Mouse (Mus musculus): ENCODE results near the gene Mrnip.

Gene Mrnip

DNA sequence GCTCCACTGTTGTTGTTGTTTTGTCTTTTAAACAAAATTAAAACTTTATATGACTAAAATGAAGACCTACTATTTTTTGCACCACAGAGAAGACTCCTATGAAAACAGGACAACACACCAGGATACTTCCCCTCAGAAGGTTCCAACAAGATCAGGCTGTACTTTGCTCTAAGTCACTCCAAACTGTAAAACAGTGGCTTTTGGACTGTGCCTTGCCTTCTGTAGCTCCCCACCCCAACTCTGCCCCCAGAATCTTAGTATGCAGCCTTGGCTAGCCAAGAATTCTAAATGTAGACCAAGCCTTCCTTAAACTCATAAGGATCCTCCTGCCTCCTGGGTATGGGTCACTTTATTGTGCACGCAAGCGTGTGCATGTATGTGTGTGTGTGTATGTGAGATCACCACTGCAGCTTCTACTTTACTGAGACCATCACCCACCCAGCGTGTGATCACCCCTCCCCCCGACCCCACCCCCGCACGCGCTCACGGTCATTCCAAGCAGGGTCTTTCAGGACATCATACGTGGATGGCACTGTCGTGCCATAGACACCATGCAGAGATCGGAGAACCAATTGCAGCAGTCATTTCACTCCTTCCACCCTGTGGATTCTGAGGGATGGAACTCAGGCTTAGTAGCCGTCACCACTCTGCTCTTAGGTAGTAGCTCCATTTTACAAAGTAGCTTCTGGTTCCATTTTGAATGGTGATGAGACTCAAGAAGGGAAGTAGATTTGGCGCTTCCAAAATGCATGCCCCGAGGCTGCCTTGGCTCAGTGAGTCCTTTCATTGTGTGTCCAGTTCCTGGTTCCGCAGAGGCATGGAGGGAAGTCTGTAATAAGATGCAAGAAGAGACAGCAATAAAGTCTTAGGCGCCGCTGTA lies 49.8 kb downstream of the Mrnip start:
- intact Hi-C loops (cut with DNase I) = no loop called here

DNA sequence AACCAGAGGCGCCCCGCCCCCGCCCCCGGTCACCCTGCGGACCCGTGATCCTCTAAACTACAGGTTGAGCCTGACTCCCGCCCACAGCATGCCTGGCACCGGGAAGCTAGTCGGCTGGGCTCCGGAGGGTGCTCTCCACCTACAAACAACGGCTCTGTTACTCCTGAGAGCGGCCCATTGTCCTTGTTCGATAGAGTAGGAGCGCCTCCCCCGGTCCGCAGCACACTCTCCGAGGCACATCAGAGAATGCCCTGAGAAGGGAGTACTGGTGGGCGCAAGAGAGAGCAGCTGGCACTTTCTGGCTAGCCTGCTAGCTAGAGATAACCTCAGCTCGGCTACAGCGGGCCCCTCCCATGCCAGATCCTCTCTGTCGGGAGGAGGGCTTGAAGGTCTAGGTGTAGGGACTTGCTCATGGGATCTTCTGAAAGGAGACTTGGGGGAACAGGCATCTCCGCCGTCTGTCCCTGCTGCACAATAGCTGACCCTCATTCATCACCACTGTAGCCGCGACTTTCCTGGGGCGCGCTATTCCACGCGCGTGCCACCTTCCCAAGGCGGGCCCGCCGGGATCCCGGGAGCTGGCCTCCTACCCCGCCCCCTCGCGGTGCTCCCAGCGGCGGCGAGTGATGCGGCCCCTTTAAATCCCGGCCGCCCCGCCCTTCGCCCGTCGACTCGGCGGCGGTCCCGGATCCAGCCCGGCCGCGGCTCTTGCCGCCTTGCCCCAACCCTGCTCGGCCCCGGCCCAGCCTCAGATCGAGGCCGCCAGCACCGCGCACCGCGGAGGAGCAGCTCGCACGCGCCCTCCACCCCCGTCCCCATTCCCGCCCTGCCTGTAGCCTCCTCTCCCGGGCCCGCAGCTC lies 50.7 kb downstream of the Mrnip start:
- intact Hi-C loops (cut with DNase I) = loop anchor here (5.0 kb wide), 1 partner anchor 93 kb away; the partner anchor contains the start of gene Tbc1d9b

DNA sequence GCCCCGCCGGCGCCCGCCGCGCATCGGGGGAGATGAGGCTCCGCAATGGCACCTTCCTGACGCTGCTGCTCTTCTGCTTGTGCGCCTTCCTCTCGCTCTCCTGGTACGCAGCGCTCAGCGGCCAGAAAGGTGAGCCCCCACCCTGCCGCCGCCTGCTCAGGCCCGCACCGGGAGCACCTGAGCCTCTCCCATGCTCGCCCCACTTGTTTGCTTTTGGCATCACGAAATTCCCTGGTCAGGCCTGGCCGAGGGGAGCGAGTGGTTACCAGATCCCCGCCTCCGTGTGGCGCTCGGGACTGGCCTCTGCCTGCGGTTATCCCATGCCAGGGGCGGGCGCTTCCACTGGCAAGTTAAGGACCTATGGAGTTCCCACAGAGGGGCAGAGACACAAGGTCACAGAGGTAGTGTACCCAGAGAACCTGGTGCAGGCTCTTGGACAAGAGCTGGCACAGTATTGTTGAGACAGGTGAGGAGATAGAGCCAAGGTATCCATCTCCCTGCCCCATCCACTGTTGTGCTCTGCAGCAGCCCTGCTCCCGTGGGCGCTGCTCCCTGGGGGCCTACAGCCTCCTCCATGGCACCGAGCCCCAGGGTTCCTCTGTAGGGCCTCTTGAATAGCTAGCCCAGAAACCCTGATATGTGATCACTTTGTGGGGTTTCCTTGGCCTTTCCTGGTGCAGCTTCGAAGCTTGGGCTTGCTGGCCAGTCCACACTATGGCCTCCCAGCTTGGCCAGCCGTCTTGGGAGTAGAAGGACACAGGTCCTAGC lies 51.6 kb downstream of the Mrnip start:
- intact Hi-C loops (cut with DNase I) = loop anchor here (5.0 kb wide), 1 partner anchor 93 kb away; the partner anchor contains the start of gene Tbc1d9b

DNA sequence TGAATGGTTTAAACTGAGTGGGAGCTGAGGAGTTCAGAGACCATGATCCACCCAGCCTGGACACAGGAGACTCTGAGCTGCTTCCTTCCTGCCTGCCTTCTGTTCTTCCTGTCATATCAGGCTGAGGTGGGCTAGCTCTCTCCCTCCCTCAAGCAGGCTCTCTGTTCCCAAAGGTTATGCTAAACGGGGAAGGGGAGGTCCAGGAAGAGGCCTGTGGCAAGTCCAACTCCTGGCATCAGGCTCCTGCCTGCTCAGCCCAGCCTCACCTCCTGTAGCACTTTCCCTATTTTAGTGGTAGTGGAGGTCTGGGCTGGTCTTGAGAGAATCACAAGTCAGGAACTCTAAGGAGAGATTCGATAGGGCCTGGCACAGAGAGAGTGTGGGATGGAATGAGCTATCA lies 52.2 kb downstream of the Mrnip start:
- intact Hi-C loops (cut with DNase I) = loop anchor here (5.0 kb wide), 1 partner anchor 94 kb away; the partner anchor contains the start of gene Tbc1d9b

DNA sequence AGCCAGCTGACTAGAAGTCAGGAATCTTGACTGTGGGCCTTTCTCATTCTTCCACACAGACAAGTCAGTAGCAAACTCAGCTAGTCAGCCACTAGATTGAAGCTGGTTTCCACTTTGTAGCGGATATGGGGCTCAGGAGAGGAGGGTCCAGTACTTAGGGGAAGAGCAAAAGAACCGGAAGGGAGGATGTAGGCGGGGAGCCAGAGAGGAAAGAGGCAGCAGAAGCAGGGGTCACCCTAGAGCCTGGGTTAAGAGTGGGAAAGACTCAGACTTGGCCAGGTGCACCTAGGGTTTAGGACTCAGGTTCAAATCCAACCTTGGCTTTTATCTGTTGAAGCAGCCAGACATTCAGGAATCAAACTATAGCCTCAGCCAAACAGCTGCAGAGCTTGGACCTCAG lies 53.0 kb downstream of the Mrnip start:
- intact Hi-C loops (cut with DNase I) = loop anchor here (5.0 kb wide), 1 partner anchor 95 kb away; the partner anchor contains the start of gene Tbc1d9b

DNA sequence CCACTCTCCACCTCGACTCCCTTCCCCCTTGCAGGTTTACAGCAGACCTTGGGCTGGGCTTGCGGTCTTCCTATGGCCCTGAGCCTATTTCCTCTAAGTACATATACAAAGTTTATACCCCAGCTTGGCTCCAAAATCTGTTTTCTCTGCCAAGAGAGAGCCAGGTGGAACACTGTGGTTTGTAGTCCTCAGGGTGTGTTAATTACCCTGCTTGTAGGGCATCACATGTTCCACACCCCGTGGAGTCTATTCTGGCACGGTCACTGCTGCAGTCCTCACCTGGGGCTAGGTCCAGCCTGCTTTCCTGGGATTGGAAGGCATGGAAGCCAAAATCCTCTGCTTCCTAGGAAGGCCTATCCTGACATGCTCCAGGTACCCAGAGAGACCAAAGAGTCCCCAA lies 53.5 kb downstream of the Mrnip start:
- intact Hi-C loops (cut with DNase I) = loop anchor here (5.0 kb wide), 1 partner anchor 95 kb away; the partner anchor contains the start of gene Tbc1d9b

DNA sequence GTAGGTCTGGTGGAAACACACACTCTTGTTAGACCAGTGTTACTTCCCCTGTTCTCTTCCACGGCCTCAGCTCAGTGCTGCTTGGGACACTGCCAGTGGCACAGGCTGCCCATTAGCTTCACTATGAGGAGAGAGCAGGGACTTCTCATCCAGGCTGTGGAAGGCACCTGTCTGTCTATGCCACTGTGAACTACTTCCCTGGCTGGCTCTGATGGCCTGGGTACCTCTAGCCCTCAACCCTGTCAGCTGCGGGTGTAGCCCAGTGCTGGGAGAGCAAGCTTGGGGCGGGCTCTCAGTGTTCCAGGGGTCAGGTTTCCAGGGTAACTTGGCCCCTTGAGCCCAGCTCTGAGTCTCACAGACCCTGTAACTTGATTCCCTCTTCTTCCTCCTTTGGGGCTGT lies 54.5 kb downstream of the Mrnip start:
- intact Hi-C loops (cut with DNase I) = loop anchor here (5.0 kb wide), 1 partner anchor 96 kb away; the partner anchor contains the start of gene Tbc1d9b

DNA sequence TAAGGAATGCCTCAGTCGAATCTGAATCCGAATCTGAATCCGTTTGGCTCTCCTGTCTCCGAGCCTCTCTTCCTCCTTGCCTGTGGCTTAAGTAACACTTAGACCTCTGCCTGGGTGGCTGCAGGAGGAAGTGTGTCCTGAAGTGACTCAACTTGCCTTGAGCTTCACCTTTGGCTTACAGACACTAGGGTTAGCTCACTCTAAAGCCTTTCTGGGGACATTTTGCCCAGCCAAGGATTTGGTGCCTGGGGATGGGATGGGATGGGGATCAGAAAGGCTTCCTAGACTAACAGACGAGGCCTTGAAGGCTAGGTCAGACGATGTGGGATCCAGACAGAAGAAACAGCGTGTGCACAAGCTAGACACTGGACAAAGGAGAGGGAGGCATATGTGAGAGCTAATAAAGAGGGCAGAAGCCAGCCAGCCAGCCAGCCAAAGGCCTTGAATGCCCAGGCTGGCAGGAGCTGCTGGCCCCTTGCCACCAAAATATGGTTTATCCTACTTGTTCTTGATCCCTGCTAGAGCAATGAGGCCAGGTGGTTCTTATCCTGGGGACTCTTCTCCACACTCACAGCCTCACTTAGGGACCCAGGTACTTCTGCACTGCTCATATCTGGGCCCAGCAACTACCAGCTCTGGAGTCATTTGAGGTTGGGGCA lies 55.1 kb downstream of the Mrnip start:
- intact Hi-C loops (cut with DNase I) = loop anchor here (5.0 kb wide), 1 partner anchor 97 kb away; the partner anchor contains the start of gene Tbc1d9b

DNA sequence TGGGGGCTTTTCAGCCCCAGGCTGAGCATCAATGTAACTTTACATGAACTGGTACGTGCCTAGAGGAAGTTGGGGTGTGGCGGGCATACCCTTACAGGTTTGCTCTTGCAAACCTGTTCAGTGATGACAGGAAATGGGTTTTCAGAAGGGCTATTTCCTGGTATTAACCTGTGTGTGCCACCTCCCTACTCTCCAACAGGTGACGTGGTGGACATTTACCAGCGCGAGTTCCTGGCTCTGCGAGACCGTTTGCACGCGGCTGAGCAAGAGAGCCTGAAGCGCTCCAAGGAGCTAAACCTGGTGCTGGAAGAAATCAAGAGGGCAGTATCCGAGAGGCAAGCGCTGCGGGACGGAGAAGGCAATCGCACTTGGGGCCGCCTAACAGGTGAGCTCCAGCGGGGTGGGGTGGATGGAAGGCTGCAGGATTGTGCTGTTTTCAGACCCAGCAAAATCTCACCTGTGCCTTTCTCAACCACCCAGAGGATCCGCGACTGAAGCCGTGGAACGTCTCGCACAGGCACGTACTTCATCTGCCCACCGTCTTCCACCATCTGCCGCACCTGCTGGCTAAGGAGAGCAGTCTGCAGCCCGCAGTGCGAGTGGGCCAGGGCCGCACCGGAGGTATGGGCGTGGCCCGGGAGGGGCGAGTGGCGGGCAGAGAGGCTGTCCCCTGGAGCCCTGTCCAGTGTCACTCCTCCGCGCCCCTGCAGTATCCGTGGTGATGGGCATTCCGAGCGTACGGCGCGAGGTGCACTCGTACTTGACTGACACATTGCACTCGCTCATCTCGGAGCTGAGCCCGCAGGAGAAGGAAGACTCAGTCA lies 56.4 kb downstream of the Mrnip start:
- intact Hi-C loops (cut with DNase I) = loop anchor here (5.0 kb wide), 1 partner anchor 58 kb away; the partner anchor contains the start of gene Mrnip

DNA sequence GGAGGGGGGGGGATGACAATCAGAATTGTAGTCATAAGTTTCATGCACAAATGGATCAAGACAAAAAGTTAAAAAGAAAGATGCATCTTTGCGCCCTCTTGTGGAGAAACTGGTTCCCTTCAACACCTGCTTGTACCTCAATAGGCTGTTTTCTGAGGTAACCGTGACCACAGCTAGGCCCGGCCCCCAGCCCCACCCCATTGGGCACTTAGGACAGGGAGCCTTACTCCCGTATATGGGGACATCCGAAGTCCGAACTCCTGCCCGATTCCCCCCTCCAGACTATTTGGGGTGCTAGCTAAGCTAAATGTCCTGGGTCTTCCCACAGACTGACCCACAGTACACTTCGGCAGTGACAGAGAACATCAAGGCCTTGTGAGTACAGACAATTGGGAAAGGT lies 57.2 kb downstream of the Mrnip start:
- intact Hi-C loops (cut with DNase I) = loop anchor here (5.0 kb wide), 1 partner anchor 59 kb away; the partner anchor contains the start of gene Mrnip

DNA sequence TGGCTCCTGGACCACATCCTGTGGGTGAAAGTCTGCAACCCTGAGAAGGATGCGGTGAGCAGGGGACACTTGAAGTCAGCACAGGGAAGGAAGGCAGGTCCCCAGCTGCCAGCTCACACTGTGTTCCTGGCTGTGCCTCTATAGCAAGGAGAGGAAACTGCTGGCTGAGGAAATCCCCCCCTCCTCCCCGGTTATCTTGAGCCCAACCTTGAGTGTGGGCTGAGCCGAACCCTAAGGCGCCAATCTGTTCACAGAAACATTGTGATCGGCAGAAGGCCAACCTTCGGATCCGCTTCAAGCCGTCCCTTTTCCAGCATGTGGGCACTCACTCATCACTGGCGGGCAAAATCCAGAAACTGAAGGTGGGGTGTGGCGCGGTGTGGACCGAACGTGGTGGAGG lies 58.8 kb downstream of the Mrnip start:
- intact Hi-C loops (cut with DNase I) = loop anchor here (5.0 kb wide), 1 partner anchor 61 kb away; the partner anchor contains the start of gene Mrnip

DNA sequence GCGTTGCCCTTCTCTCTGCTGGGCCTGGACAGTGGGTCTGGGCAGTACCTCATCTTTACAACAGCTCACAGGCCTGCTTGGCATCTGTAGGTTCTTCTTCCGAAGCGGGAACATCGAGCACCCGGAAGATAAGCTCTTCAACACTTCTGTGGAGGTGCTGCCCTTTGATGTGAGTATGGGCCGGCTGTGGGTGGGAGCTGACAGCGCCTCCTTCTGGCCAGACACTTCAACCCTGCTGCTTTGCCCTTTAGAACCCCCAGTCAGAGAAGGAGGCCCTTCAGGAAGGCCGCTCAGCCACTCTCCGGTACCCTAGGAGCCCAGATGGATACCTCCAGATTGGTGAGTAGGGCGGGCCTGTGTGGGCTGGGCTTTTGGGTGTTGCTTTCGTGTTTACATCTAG lies 59.7 kb downstream of the Mrnip start:
- intact Hi-C loops (cut with DNase I) = loop anchor here (5.0 kb wide), 1 partner anchor 62 kb away; the partner anchor contains the start of gene Mrnip

DNA sequence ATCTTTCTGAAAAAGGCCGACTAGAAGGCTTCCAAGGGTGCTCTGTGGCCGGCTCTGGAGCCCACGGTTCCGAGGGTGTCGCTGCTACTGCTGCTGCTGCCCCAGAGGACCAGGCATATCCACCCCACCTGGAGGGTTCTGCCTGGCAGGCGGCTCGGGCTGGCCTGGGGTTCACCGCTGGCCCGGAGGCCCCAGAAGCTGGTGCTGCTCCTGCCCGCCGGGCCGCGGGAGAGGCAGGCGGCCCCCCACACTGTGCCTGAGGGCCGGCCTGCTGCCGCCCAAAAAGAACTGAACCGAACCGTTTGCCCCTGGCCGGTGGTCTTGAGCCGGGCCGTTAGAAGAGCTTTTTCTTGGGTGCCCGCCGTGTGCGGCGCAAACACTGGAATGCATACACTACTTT lies 60.4 kb downstream of the Mrnip start:
- intact Hi-C loops (cut with DNase I) = loop anchor here (5.0 kb wide), 1 partner anchor 62 kb away; the partner anchor contains the start of gene Mrnip

DNA sequence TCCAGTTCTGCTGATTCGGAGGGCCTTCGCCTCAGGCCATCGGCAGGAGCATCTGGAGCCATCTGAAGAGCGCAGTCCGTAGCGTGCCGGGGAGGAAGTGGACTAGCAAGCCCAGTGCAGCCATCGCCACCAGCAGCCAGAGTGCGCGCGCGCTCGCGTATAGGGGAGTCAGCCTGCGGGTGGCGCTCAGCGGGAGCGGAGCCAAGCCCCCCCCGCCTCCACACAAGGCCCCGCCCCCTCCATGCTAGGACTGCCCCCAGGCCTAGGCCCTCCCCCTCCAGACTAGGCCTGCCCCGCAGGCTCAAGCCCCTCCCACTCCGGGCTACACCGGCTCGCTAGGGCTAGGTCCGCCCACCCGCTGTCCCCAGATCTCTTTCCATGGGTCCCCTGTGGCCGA lies 62.3 kb downstream of the Mrnip start:
- intact Hi-C loops (cut with DNase I) = no loop called here

DNA sequence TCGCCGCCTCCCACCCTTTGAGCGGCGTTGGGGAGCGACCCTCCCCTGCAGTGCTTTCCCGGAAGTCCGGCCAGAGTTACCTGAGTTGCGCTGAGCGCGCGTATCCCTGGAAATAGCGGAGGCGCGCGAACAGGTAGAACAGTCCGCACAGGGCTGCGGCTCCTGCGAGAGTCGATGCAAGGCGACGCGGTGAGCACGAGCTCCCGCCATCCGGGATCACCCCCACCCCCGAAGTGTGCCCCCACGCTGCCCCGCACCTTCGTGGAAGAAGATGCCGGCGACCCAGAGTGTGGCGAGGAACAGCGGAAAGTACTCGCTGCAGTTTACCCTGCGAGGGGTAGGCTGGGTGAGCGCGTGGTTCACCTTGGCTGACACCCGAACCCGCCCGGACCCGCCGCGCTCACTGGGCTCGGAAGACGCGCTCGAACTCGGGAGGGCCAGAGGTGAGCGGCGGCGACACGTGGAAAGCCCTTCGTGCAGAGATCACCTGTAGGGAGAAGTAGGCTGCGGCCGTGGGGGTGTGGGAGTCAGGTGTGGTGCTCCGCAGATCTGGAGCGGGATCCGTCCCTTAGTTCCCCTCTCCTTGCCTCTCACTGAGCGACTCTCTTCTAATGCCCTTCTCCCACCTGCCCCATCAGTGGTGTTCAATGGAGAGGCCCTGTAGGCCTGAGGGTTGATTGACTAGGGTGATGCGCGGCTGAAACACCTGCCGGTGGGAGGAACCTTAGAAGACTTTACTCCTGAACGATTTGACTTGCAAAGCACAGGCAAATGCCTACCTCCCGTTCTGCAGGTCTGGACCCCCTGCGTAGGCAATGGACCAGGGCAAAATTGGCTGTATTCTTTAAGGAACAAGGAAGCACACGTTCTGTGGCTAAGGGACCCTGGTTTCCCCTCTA lies 62.9 kb downstream of the Mrnip start:
- intact Hi-C loops (cut with DNase I) = no loop called here

DNA sequence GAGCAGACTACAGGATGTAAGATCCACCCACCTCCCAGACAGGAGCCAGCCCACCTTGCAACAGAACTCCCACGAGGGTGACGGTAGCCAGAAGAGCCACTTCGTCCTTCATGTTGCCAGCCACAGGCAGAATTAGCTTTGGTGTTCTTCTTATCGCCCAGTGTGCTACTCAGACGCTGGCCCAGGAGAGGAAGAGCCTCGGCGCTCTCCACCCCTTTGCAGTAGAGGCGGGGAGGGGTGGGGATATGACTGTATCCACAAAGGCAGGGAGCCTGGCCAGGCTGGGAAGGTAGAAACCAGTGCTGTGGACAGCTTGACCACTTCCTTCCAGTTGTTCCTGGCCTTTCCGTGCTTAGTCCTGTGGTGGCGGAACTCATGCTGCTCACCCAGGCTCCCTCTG lies 64.1 kb downstream of the Mrnip start, which contains the start of gene Ltc4s:
TSS of gene Ltc4s (minus strand) at position 293 of the 400 bp plus-strand sequence.
- intact Hi-C loops (cut with DNase I) = no loop called here

DNA sequence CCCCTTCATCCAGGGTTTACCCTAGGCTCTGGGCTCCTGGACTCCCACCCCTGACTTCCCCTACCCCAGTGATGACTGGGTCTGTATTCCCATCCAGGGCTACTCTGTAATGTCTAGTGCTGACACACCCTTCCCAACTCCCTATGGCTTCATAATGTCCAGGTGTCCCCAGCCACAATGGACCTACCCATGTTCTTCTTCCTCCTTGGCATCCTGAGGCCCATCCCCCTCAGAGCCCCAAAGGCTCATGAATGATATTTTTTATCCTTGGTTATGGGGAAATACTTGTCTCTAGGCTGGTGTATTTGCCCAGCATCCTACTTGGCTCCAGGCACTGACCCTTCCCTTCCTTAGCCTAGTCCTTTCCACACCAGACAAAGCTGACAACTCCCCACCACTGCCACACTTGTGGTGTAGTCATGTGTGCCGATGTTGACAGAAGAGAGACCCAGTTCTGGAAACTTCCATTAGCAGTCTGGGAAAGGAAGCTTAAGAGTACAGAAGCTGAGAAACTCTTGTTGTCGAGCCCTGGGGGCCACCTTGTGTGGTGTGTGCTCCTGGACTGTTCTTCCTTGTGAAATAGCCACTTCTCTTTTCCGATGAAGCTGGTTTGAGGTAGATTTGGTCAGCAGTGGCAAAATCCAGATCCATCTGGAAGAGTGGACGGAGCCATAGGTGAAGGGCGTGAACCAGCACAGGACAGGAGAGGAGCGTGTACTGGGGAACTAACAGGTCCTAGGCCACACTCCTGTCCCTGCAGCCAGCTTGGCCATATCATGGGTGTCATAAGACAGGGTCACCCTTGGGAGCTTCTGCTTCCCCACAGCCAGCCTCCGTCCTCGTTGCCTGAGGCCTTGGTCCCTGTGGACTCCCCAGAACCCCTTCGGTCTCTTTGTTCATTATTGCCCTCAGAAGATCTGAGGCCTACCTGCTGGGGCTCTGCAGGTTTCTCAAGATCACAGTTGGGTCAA lies 64.9 kb downstream of the Mrnip start:
- intact Hi-C loops (cut with DNase I) = no loop called here
